Mouse (Mus musculus) limb, embryonic 14.5 days (tissue): ENCODE data around the gene Wbp2nl. TPM values are rescaled to one million over a fixed set of nuclear protein-coding genes. Genes with fewer than 3 reads are reported as not detected.
A peak's percentile ranks its signal among the peaks of the same experiment; 100 is the strongest.

ENCODE experiments used
- ATAC-seq: fragments of 200-750 bp; cut with Nextera tagmentation; 2 replicates; pipeline ENCODE4 v1.8.0; 2017; ENCODE audit warnings: low read depth, moderate number of reproducible peaks, moderate TSS enrichment; ENCODE audit not compliant: low FRiP score
- DNase-seq: peaks from one replicate; pipeline ENCODE4 v3.0.0-alpha.2; 2015; ENCODE audit warnings: low spot score
- H3K27ac ChIP-seq: fragments of 300-500 bp; sonication (generic); replicated peaks from 2 replicates; pipeline ENCODE4 v1.5.1; 2014; ENCODE audit warnings: low read depth, mild to moderate bottlenecking, low read length, moderate library complexity, mixed read lengths
- H3K27me3 ChIP-seq: fragments of 300-500 bp; sonication (generic); 2 replicates; pipeline ENCODE4 v1.6.1; 2014; ENCODE audit warnings: low read length, mixed read lengths; ENCODE audit not compliant: control insufficient read depth, insufficient read depth
- H3K36me3 ChIP-seq: fragments of 300-500 bp; sonication (generic); 2 replicates; pipeline ENCODE4 v1.6.1; 2014; ENCODE audit warnings: mild to moderate bottlenecking, low read length, moderate library complexity, mixed read lengths; ENCODE audit not compliant: control insufficient read depth, insufficient read depth
- H3K4me1 ChIP-seq: fragments of 300-500 bp; sonication (generic); 2 replicates; pipeline ENCODE4 v1.6.1; 2014; ENCODE audit warnings: antibody characterized with exemption, low read length, mixed read lengths; ENCODE audit not compliant: control insufficient read depth, insufficient read depth
- H3K4me2 ChIP-seq: fragments of 300-500 bp; sonication (generic); replicated peaks from 2 replicates; pipeline ENCODE4 v1.6.1; 2014; ENCODE audit warnings: low read depth, mild to moderate bottlenecking, low read length, moderate library complexity; ENCODE audit not compliant: severe bottlenecking
- H3K4me3 ChIP-seq: fragments of 300-500 bp; sonication (generic); replicated peaks from 2 replicates; pipeline ENCODE4 v1.5.1; 2014; ENCODE audit warnings: low read length
- H3K9ac ChIP-seq: fragments of 300-500 bp; sonication (generic); 2 replicates; pipeline ENCODE4 v1.6.1; 2014; ENCODE audit warnings: mild to moderate bottlenecking, low read depth, low read length, moderate library complexity; ENCODE audit not compliant: severe bottlenecking
- H3K9me3 ChIP-seq: fragments of 300-500 bp; sonication (generic); 2 replicates; pipeline ENCODE4 v1.6.1; 2016; ENCODE audit warnings: low read length; ENCODE audit not compliant: control insufficient read depth
- POLR2A ChIP-seq: fragments of 200-500 bp; IDR thresholded peaks from 2 replicates; pipeline ENCODE4 v1.8.0; 2012; ENCODE audit warnings: inconsistent platforms, mild to moderate bottlenecking, moderate library complexity, borderline replicate concordance; ENCODE audit not compliant: insufficient read depth, insufficient read length; ENCODE audit errors: extremely low read depth
- WGBS: fragments of 180-500 bp; shearing (Covaris S2); extraction: QIAGEN DNeasy Blood & Tissue Kit; methylation state at CpG from one replicate; pipeline ENCODE4 v1.1.7; 2014; 5-methylcytosine and 5-hydroxymethylcytosine counted together
- polyA plus RNA-seq, 2 experiments: library from polyadenylated mRNA; depleted of rRNA in 1 of 2; stranded (reverse) in 1 of 2; unstranded in 1 of 2; fragments of >200 nt; fragmentation: Nextera tagmentation in 1 of 2; extraction: Ambion mirVana in 1 of 2; gene quantifications; 2 replicates each; pipeline versions ENCODE4 v1.2.1 to v1.2.3; 2012 to 2014

Gene Wbp2nl
- polyA plus RNA-seq, 2 experiments = 0.24 TPM; not detected in 1

GRCm38 (mm10) chr15:82341036-82341501 is 42.3 kb downstream of the Wbp2nl start:
- Histone ChIP-seq H3K27ac (peak overlapping the region; percentile 79), H3K27me3 (no peaks in the 10 kb centered on the region), H3K4me2 (peak overlapping the region; percentile 75), H3K9ac (peak overlapping the region; percentile 85), H3K36me3 (peaks cover 9% of the 10 kb centered on the region), H3K4me1 (peaks cover 19% of the 10 kb centered on the region), H3K4me3 (peak overlapping the region; percentile 54), H3K9me3 (no peaks in the 10 kb centered on the region)
- ATAC-seq = peak; percentile 5; the same call in 1 of the 2 replicates
- WGBS = 2% methylated on average over 36 of the region's 40 CpGs
- peak; percentile 55 for DNase-seq
- 0 out of 2 replicates have a peak, but pooled peaks have one; percentile 63 for TF ChIP-seq POLR2A

- no peak for ATAC-seq
Observed at GRCm38 (mm10) chr15:82341675-82342542, 43.2 kb downstream of the Wbp2nl start.

GRCm38 (mm10) chr15:82342543-82342935 is 43.8 kb downstream of the Wbp2nl start:
- Histone ChIP-seq H3K36me3 (peaks cover 2% of the 10 kb centered on the region; the same call in 1 of the 2 replicates), H3K27ac (no peak overlapping the region), H3K9me3 (no peaks in the 10 kb centered on the region), H3K4me1 (peaks cover 27% of the 10 kb centered on the region), H3K27me3 (no peaks in the 10 kb centered on the region), H3K4me3 (no peak overlapping the region), H3K9ac (no peak overlapping the region), H3K4me2 (no peak overlapping the region)
- DNase-seq (no peak), ATAC-seq (no peak)
- TF ChIP-seq POLR2A = no peak
- WGBS = 78% methylated on average over 5 of the region's 5 CpGs

More at GRCm38 (mm10) chr15:82341675-82342542, 43.2 kb downstream of the Wbp2nl start:
- H3K27me3 ChIP-seq = no peaks in the 10 kb centered on the region
- DNase-seq = no peak
- H3K4me3 ChIP-seq = peak overlapping the region; percentile 54
- H3K9me3 ChIP-seq = no peaks in the 10 kb centered on the region
- peak overlapping the region; percentile 75 for H3K4me2 ChIP-seq
- no peak for TF ChIP-seq POLR2A
- H3K27ac ChIP-seq = peak overlapping the region; percentile 79
- peaks cover 24% of the 10 kb centered on the region for H3K4me1 ChIP-seq
- peak overlapping the region; percentile 85 for H3K9ac ChIP-seq
- WGBS = 58% methylated on average over 15 of the region's 15 CpGs
- H3K36me3 ChIP-seq = peaks cover 2% of the 10 kb centered on the region; the same call in 1 of the 2 replicates

GRCm38 (mm10) chr15:82343368-82344287 is 44.9 kb downstream of the Wbp2nl start:
- no peaks in the 10 kb centered on the region for H3K27me3 ChIP-seq
- no peak overlapping the region for H3K4me3 ChIP-seq
- DNase-seq (no peak), ATAC-seq (no peak)
- H3K27ac ChIP-seq = no peak overlapping the region
- no peaks in the 10 kb centered on the region for H3K9me3 ChIP-seq
- H3K36me3 ChIP-seq = peaks cover 12% of the 10 kb centered on the region
- no peak for TF ChIP-seq POLR2A
- H3K4me2 ChIP-seq = no peak overlapping the region
- WGBS = 91% methylated on average over 27 of the region's 27 CpGs
- H3K4me1 ChIP-seq = peaks cover 20% of the 10 kb centered on the region
- H3K9ac ChIP-seq = no peak overlapping the region

- no peak for DNase-seq
- Histone ChIP-seq H3K4me2 (no peak overlapping the region), H3K27ac (no peak overlapping the region), H3K36me3 (peaks cover 26% of the 10 kb centered on the region), H3K4me1 (peaks cover 20% of the 10 kb centered on the region), H3K4me3 (no peak overlapping the region), H3K9me3 (no peaks in the 10 kb centered on the region), H3K27me3 (no peaks in the 10 kb centered on the region), H3K9ac (no peak overlapping the region)
- WGBS = 94% methylated on average over 6 of the region's 6 CpGs
- TF ChIP-seq POLR2A = no peak
- ATAC-seq = no peak
Observed at GRCm38 (mm10) chr15:82344971-82345370, 46.2 kb downstream of the Wbp2nl start.
